In genomic region chr2:30967352-30968327, GRCm38 (mm10) we compare ENCODE assay signal across 7 mouse cellular contexts. TPM values are rescaled to one million over a fixed set of nuclear protein-coding genes. Genes with fewer than 3 reads are reported as not detected.
DNase-seq lines count a peak whose midpoint lies in the region; ATAC-seq lines count a peak whose summit lies in the region.

TSS of gene Tor1a (minus strand) at chr2:30967933.

- peak within 1 kb of the TSS; percentile 91 for H3K27ac ChIP-seq in embryonic facial prominence, embryonic 10.5 days (replicated peaks)
- peak within 1 kb of the TSS; percentile 87 for H3K27ac ChIP-seq in limb, embryonic 10.5 days
- H3K27ac ChIP-seq in midbrain, embryonic 13.5 days, result peak within 1 kb of the TSS; percentile 76

- H3K9me3 ChIP-seq in embryonic facial prominence, embryonic 10.5 days, result no peaks in the 10 kb centered on the region
- H3K9me3 ChIP-seq in limb, embryonic 10.5 days (replicated peaks), result no peaks in the 10 kb centered on the region
- H3K9me3 ChIP-seq in midbrain, embryonic 13.5 days, result no peaks in the 10 kb centered on the region

- H3K9ac ChIP-seq in midbrain, embryonic 13.5 days (replicated peaks), result peak within 1 kb of the TSS; percentile 97

- peak within 1 kb of the TSS; percentile 96 for H3K4me2 ChIP-seq in midbrain, embryonic 13.5 days (replicated peaks)

- H3K4me3 ChIP-seq in embryonic facial prominence, embryonic 10.5 days, result peak within 1 kb of the TSS; percentile 99
- H3K4me3 ChIP-seq in limb, embryonic 10.5 days, result peak within 1 kb of the TSS; percentile 80
- peak within 1 kb of the TSS; percentile 96 for H3K4me3 ChIP-seq in midbrain, embryonic 13.5 days (replicated peaks)

- H3K4me1 ChIP-seq in embryonic facial prominence, embryonic 10.5 days, result peaks cover 19% of the 10 kb centered on the region
- H3K4me1 ChIP-seq in limb, embryonic 10.5 days, result peaks cover 27% of the 10 kb centered on the region
- peaks cover 29% of the 10 kb centered on the region for H3K4me1 ChIP-seq in midbrain, embryonic 13.5 days (replicated peaks)

- ATAC-seq in granulocyte monocyte progenitor cell, adult 5-6 weeks (replicated peaks; ENCODE audit: poor library complexity, severe bottlenecking), result peak; percentile 70
- peak; percentile 98 for ATAC-seq in midbrain, embryonic 13.5 days

- H3K36me3 ChIP-seq in embryonic facial prominence, embryonic 10.5 days (replicated peaks), result peaks cover 62% of the 10 kb centered on the region
- H3K36me3 ChIP-seq in limb, embryonic 10.5 days, result peaks cover 62% of the 10 kb centered on the region
- H3K36me3 ChIP-seq in midbrain, embryonic 13.5 days, result peaks cover 46% of the 10 kb centered on the region

- 2% methylated on average over 59 of the region's 59 CpGs for WGBS in embryonic facial prominence, embryonic 10.5 days
- 2% methylated on average over 59 of the region's 59 CpGs for WGBS in limb, embryonic 10.5 days
- WGBS in midbrain, embryonic 13.5 days, result 2% methylated on average over 59 of the region's 59 CpGs

- DNase-seq in adrenal gland, postnatal 10 days, result peak; percentile 92
- peak; percentile 94 for DNase-seq in embryonic facial prominence, embryonic 10.5 days (ENCODE audit: low spot score)
- DNase-seq in kidney, adult 11 months, result peak; percentile 86
- DNase-seq in limb, embryonic 10.5 days (ENCODE audit: low spot score), result peak; percentile 95
- DNase-seq in spleen, adult 12 weeks (ENCODE audit: low spot score), result peak; percentile 77

- H3K27me3 ChIP-seq in embryonic facial prominence, embryonic 10.5 days (replicated peaks; ENCODE audit: low read depth, poor library complexity, severe bottlenecking), result no peaks in the 10 kb centered on the region
- H3K27me3 ChIP-seq in limb, embryonic 10.5 days (ENCODE audit: low read depth, poor library complexity, severe bottlenecking), result no peaks in the 10 kb centered on the region
- no peaks in the 10 kb centered on the region for H3K27me3 ChIP-seq in midbrain, embryonic 13.5 days

RNA-seq across cellular contexts. Expression of gene Tor1a, which starts in this region (rescaled TPM):
- total RNA-seq in adrenal gland, postnatal 10 days (2021), result 10 to 100 TPM; 32.5 to 35.7 TPM
- polyA plus RNA-seq in embryonic facial prominence, embryonic 10.5 days (2016; fragmentation: Nextera tagmentation; extraction: Ambion mirVana), result 81.6 and 85.6 TPM in 2 replicates
- total RNA-seq in granulocyte monocyte progenitor cell, adult 5-6 weeks (2014; fragmentation: Nextera tagmentation), result 72.9 and 76.1 TPM in 2 replicates
- total RNA-seq in granulocyte monocyte progenitor cell, adult 5-6 weeks (2017), result 101 and 156 TPM in 2 replicates
- 76.7 and 77.7 TPM in 2 replicates for polyA plus RNA-seq in limb, embryonic 10.5 days (2016; fragmentation: Nextera tagmentation; extraction: Ambion mirVana)
- 93.2 and 95.7 TPM in 2 replicates for polyA plus RNA-seq in midbrain, embryonic 13.5 days (2015; fragmentation: Nextera tagmentation; extraction: Ambion mirVana)

Comparison
In these comparisons a context has a peak if more than half of its experiments do, and no peak if none do; other contexts are left out.
1. Peak in every context shown above with its lines: DNase-seq, ATAC-seq, H3K4me3 ChIP-seq and H3K27ac ChIP-seq.